Mouse (Mus musculus): ENCODE data around the gene Ammecr1. TPM values are rescaled to one million over a fixed set of nuclear protein-coding genes. Genes with fewer than 3 reads are reported as not detected.

Gene Ammecr1
- polyA plus RNA-seq, 1 experiment from 2014 or later, result 6.9 TPM

DNA sequence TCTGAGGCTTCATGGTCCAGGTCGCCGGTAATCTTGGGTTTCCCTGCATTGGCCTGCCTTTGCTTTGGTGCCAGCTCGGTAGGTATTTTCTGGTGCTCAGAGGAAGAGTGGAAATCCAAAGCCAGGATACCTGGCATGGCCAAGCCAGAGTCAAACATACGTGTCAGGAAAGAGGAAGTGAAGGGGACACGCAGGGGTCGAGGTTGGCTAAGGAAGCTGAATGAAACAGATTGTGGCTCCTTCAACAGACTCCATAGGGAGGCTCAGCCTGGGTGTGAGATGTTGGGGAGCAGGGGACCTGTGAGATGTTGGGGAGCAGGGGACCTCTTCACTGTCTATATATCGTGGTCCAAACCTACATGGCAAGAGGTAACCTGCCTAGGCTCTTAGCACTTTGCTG is 130.1 kb downstream of the Ammecr1 start:
- 92% methylated on average over 7 of the region's 7 CpGs for WGBS
- Histone ChIP-seq H3K36me3 (peaks cover 4% of the 10 kb centered on the region; the same call in 1 of the 2 replicates), H3K4me3 (no peak overlapping the region), H3K27me3 (ENCODE audit: insufficient read depth, poor library complexity, severe bottlenecking) (peaks cover 49% of the 10 kb centered on the region), H3K4me1 (replicated peaks) (0 out of 2 replicates have a peak, but pooled peaks cover 2% of the 10 kb centered on the region), H3K9me3 (no peaks in the 10 kb centered on the region), H3K27ac (no peak overlapping the region)
- no peak for DNase-seq (ENCODE audit: low spot score)

DNA sequence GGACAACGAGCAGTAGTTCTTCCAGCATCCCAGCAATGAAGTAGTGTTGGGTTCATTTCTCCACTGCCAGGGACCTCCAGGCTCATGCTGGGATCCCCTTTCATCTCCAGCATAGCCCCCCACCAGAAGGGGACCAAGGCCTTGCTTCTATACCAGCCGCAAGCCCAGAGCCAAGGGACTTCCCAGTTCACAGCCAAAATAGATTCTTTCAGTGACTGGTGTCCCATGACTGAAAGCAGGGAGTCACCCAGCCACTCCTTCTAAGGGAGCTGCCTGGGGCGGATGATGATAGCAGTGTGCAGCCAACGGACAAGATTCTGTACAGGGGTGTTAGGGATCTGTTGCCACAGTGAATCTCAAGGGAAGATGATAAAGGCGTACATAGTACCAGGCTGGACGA is 131.7 kb downstream of the Ammecr1 start:
- Histone ChIP-seq H3K4me1 (replicated peaks) (0 out of 2 replicates have a peak, but pooled peaks cover 2% of the 10 kb centered on the region), H3K27ac (no peak overlapping the region), H3K9me3 (no peaks in the 10 kb centered on the region), H3K27me3 (ENCODE audit: insufficient read depth, poor library complexity, severe bottlenecking) (peaks cover 54% of the 10 kb centered on the region), H3K36me3 (peaks cover 4% of the 10 kb centered on the region; the same call in 1 of the 2 replicates), H3K4me3 (no peak overlapping the region)
- WGBS, result 91% methylated on average over 6 of the region's 6 CpGs
- DNase-seq (ENCODE audit: low spot score), result no peak

DNA sequence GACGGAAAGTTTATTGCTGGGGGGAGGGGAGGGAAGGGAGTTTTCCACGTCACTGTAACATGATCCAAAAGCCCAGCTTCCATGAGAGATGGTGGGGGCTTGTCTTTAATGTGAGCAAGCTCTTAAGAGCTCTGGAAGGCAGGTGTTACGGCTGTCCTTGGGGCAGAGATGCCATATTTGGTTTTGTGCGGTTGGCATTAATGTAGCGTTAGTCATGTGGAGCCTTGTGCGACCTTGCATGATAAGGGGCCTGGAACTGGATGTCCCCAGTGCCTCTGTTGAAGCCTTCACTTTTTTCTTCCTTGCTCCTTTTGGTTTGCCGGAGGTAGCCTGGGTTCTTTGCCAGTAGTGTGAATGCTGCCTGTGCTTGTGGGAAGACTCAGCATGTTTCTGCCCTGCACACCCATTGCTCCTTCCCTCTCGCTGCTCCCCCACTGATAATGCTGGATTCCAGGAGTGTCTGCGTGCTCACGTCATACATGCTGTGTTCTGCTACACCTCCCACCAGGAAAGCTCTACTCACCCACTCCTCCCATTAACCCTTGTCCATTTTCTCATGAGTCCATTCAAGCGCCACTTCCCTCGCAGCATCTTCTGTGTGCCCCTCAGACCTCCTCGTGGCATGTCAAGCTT is 133.2 kb downstream of the Ammecr1 start:
- 83% methylated on average over 13 of the region's 13 CpGs for WGBS
- no peak overlapping the region for H3K27ac ChIP-seq
- 0 out of 2 replicates have a peak, but pooled peaks cover 2% of the 10 kb centered on the region for H3K4me1 ChIP-seq (replicated peaks)
- no peaks in the 10 kb centered on the region for H3K9me3 ChIP-seq
- peaks cover 48% of the 10 kb centered on the region for H3K27me3 ChIP-seq (ENCODE audit: insufficient read depth, poor library complexity, severe bottlenecking)
- DNase-seq (ENCODE audit: low spot score), result no peak
- peaks cover 4% of the 10 kb centered on the region; the same call in 1 of the 2 replicates for H3K36me3 ChIP-seq
- no peak overlapping the region for H3K4me3 ChIP-seq

DNA sequence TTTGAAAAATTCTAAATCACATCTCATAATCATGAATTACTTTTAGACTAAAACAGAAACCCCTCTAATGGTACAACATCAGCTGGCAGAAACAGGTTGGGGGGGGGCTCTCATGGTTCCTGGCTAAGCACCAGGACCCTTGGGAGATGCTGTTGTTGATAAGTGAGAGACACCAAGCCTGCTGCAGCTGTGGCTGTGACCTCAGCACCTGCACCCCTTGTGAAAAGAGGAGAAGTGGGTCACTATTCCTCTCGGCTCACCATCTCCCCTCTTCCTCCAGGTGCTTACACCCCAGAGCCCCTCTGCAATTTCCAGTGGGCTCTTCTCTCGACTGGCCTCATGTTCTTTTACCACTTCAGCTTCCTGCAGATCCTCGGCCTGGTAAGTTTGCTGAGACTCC is 134.3 kb downstream of the Ammecr1 start:
- no peak overlapping the region for H3K27ac ChIP-seq
- 79% methylated on average over 3 of the region's 3 CpGs for WGBS
- no peak for DNase-seq (ENCODE audit: low spot score)
- H3K9me3 ChIP-seq, result no peaks in the 10 kb centered on the region
- H3K4me1 ChIP-seq (replicated peaks), result 0 out of 2 replicates have a peak, but pooled peaks cover 2% of the 10 kb centered on the region
- H3K36me3 ChIP-seq, result peaks cover 4% of the 10 kb centered on the region; the same call in 1 of the 2 replicates
- H3K27me3 ChIP-seq (ENCODE audit: insufficient read depth, poor library complexity, severe bottlenecking), result peaks cover 48% of the 10 kb centered on the region
- no peak overlapping the region for H3K4me3 ChIP-seq

DNA sequence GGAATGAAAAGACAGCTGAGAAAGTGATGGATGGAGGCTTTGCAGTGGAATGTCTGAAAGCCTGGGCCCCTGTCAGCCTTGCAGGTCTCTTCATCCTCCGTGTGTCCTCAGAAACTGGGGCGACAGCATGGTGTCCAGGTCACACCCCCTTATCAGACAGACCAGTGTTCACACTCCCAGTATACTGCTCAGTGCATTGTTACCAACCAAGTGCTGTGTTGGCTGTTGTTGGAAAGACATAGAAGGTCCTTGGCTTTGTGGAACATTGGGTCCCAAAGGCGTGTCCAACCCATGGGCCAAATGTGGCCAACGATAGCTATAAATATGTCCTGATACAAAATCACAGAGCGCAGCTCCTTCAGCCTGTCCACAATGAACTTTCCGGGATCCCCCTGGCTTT is 136.0 kb downstream of the Ammecr1 start:
- no peak overlapping the region for H3K4me3 ChIP-seq
- no peak overlapping the region for H3K27ac ChIP-seq
- no peaks in the 10 kb centered on the region for H3K9me3 ChIP-seq
- H3K27me3 ChIP-seq (ENCODE audit: insufficient read depth, poor library complexity, severe bottlenecking), result peaks cover 41% of the 10 kb centered on the region
- WGBS, result 94% methylated on average over 6 of the region's 6 CpGs
- H3K36me3 ChIP-seq, result no peaks in the 10 kb centered on the region; the same call in 1 of the 2 replicates
- 0 out of 2 replicates have a peak, but pooled peaks cover 2% of the 10 kb centered on the region for H3K4me1 ChIP-seq (replicated peaks)
- no peak for DNase-seq (ENCODE audit: low spot score)

DNA sequence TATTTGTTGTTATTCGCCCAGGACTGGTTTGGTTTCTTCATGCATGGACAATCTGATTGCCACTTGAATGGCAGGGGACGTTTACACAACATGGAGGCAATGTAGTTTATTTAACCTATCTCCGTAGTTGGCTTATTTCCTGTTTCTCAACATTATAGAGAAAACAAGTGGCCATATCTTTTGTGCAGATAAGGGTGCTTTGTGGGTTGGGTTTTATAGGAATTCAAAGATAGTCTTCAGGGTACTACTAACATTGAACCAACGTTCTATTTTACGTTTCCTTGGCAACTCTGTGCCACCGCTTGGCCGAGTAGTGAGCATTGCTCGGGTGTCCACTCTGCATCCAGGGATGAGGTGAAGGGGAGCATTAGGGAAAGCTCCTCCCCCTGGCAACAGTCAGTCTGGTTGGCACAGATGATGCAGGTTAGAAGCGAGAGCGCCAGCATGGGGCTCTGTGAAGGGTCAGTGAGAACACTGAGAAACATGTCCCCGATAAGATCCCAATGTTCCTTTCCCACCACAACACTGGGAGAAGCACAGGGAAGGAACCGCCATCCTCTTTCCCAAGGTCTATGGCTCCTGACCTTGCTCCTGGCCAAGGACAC is 136.6 kb downstream of the Ammecr1 start:
- no peak for DNase-seq (ENCODE audit: low spot score)
- H3K27me3 ChIP-seq (ENCODE audit: insufficient read depth, poor library complexity, severe bottlenecking), result peaks cover 41% of the 10 kb centered on the region
- WGBS, result 86% methylated on average over 12 of the region's 12 CpGs

DNA sequence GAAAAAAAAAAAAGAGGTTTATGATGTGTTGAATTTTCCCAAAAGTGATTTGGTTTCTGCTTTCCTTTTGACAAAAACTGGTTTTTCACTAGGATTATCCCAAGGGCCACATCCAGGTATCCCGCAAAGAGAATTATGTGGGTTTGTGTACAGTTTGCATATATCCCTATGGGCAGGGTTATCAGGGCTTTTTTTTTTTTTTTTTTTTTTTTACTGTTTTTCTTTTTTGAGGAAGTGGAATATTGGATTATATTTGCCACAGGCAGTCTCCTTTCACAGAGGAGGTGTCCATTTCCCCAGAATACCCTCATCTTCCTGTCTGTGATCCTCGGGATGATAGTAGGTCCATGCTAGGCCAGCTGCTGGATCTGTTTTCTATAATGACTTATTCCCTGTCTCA is 137.3 kb downstream of the Ammecr1 start:
- Histone ChIP-seq H3K9me3 (no peaks in the 10 kb centered on the region), H3K36me3 (no peaks in the 10 kb centered on the region), H3K4me1 (replicated peaks) (0 out of 2 replicates have a peak, but pooled peaks cover 2% of the 10 kb centered on the region), H3K27ac (no peak overlapping the region), H3K27me3 (ENCODE audit: insufficient read depth, poor library complexity, severe bottlenecking) (peaks cover 35% of the 10 kb centered on the region), H3K4me3 (no peak overlapping the region)
- DNase-seq (ENCODE audit: low spot score), result no peak
- 85% methylated on average over 2 of the region's 2 CpGs for WGBS

More for the DNA sequence above, 136.6 kb downstream of the Ammecr1 start:
- H3K4me3 ChIP-seq, result no peak overlapping the region
- no peak overlapping the region for H3K27ac ChIP-seq
- 0 out of 2 replicates have a peak, but pooled peaks cover 2% of the 10 kb centered on the region for H3K4me1 ChIP-seq (replicated peaks)
- no peaks in the 10 kb centered on the region; the same call in 1 of the 2 replicates for H3K36me3 ChIP-seq
- H3K9me3 ChIP-seq, result no peaks in the 10 kb centered on the region

DNA sequence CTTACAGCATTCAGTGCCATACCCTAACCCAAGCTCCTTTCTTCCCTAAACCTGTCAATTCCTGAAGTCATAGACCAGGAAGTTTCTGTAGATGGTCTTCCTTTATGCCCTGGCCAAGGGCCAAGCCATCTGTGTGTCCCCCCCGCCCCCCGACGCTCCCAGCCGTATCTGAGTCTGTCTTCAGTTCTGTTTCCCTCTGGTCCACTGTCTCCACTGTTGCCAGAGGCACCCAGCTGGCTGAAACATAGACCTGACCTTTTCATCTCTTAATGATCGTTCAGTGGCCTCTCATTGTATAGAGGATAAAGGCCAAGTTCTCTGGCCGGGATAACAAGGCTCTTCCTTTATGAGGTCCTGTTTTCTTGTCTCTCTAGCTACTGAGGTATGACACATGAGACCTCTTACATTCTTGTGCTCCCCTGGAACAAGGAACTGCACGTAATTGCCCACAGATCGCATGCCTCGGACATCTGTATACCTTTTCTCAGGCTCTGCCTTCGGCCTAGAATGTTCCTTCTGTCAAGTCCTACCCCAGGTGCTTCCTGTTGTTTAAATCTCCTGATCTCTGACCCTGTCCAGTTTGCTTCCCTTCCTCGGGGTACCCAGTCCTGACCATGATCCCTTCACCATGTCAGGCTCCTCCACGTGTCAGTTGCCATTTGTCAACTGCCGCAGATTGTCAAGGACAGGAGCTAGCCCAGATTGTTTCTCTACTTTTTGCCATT is 138.2 kb downstream of the Ammecr1 start:
- 67% methylated on average over 13 of the region's 13 CpGs for WGBS

DNA sequence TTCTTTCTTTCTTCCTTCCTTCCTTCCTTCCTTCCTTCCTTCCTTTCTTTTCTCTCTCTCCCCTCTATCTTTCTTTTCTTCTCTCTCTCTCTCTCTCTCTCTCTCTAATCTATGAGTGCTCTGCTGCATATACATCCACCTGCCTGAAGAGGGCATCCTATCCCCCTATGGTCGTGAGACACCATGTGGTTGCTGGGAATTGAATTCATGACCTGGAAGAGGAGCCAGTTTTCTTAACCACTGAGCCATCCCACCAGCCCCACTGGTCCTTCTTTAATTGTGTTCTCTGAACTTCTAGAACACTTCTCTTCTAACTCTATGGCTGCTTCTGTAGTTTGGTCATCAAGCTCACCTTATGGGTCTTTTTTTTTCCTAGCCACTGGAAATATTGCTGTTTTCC is 138.9 kb downstream of the Ammecr1 start:
- no peaks in the 10 kb centered on the region for H3K36me3 ChIP-seq
- H3K9me3 ChIP-seq, result no peaks in the 10 kb centered on the region
- H3K27ac ChIP-seq, result no peak overlapping the region
- no peak for DNase-seq (ENCODE audit: low spot score)
- 50% methylated on average over 1 of the region's 1 CpGs for WGBS
- H3K4me1 ChIP-seq (replicated peaks), result no peaks in the 10 kb centered on the region
- no peak overlapping the region for H3K4me3 ChIP-seq
- peaks cover 26% of the 10 kb centered on the region for H3K27me3 ChIP-seq (ENCODE audit: insufficient read depth, poor library complexity, severe bottlenecking)

More for the DNA sequence above, 138.2 kb downstream of the Ammecr1 start:
- H3K27me3 ChIP-seq (ENCODE audit: insufficient read depth, poor library complexity, severe bottlenecking), result peaks cover 29% of the 10 kb centered on the region
- H3K4me1 ChIP-seq (replicated peaks), result 0 out of 2 replicates have a peak, but pooled peaks cover 2% of the 10 kb centered on the region
- H3K9me3 ChIP-seq, result no peaks in the 10 kb centered on the region
- no peak overlapping the region for H3K27ac ChIP-seq
- no peaks in the 10 kb centered on the region for H3K36me3 ChIP-seq
- DNase-seq (ENCODE audit: low spot score), result no peak
- H3K4me3 ChIP-seq, result no peak overlapping the region

DNA sequence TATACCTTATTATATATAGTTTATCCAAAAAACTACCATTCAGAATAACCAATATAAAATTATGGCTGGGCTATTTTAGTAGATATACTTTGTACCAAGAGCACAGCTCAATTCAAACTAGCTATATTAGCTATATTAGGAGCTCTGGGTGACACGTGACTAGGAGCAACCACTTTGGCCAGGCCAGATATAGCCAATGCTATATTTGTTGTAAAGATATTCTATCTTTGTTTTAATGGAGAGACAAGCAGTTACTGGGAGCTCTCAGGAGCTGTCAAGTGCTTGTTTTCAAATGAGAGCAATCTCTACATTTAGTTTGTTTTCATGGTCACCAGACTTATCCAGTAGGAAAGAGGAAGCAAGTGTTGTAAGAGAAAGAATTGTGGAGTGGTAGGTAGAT is 141.2 kb downstream of the Ammecr1 start:
- no peaks in the 10 kb centered on the region for H3K9me3 ChIP-seq
- no peak for DNase-seq (ENCODE audit: low spot score)
- no peak overlapping the region for H3K27ac ChIP-seq
- H3K4me3 ChIP-seq, result no peak overlapping the region
- WGBS, result 83% methylated on average over 1 of the region's 1 CpGs
- no peaks in the 10 kb centered on the region for H3K4me1 ChIP-seq (replicated peaks)
- H3K36me3 ChIP-seq, result no peaks in the 10 kb centered on the region
- H3K27me3 ChIP-seq (ENCODE audit: insufficient read depth, poor library complexity, severe bottlenecking), result peaks cover 18% of the 10 kb centered on the region

DNA sequence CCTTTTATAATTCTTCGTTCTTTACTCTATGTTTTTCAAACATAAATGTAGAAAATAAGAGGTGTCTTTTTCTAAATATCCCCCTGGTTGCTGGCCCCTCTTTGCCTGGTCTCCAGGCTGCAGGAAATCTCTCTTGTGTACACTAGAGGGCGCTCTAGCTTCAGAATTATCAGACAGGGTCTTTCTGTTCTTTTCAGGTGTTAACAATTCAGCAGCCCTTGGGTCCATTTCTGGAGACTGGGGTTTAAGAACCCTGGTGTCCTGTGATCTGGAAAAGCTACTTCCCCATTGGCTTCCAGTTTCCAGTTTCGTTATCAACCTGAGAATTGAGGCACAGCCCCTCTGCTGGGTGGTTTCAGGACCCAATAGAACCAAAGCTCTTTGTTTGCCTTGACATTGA is 144.7 kb downstream of the Ammecr1 start:
- DNase-seq (ENCODE audit: low spot score), result no peak
- Histone ChIP-seq H3K27me3 (ENCODE audit: insufficient read depth, poor library complexity, severe bottlenecking) (peaks cover 8% of the 10 kb centered on the region; the same call in 1 of the 2 replicates), H3K36me3 (no peaks in the 10 kb centered on the region)

DNA sequence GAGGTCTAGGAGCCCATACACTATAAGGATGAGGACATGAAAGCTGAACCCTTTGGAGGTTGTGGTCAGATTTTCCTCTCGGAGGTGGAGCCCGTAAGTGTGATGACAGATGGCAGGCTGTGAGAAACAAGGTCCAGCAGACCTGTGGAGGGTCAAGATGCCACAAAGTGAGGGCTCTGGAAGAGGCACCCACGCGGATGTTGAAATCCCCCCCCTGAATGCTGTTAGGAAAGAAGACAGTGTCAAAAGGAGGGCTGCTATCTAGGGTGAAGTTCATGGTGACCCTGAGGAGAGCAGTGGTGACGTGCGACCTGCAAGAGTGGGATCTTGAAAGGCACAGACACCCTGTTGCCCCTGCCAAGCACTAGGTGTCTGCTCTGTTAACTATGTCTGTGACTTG is 145.3 kb downstream of the Ammecr1 start:
- WGBS, result 85% methylated on average over 6 of the region's 6 CpGs
- peaks cover 8% of the 10 kb centered on the region; the same call in 1 of the 2 replicates for H3K27me3 ChIP-seq (ENCODE audit: insufficient read depth, poor library complexity, severe bottlenecking)

More for the DNA sequence above, 144.7 kb downstream of the Ammecr1 start:
- Histone ChIP-seq H3K27ac (no peak overlapping the region), H3K9me3 (no peaks in the 10 kb centered on the region), H3K4me3 (no peak overlapping the region), H3K4me1 (replicated peaks) (no peaks in the 10 kb centered on the region)
- WGBS, result 37% methylated on average over 3 of the region's 3 CpGs

More for the DNA sequence above, 145.3 kb downstream of the Ammecr1 start:
- no peak for DNase-seq (ENCODE audit: low spot score)
- no peaks in the 10 kb centered on the region for H3K4me1 ChIP-seq (replicated peaks)
- no peaks in the 10 kb centered on the region for H3K9me3 ChIP-seq
- no peak overlapping the region for H3K4me3 ChIP-seq
- H3K36me3 ChIP-seq, result no peaks in the 10 kb centered on the region
- no peak overlapping the region for H3K27ac ChIP-seq
